Mouse (Mus musculus): ENCODE measurements around the gene B4gat1.
A peak's percentile ranks its signal among the peaks of the same experiment; 100 is the strongest.
"Not testable (repeated sequence)": the region's sequence is repeated elsewhere in the genome, so short reads cannot be mapped to it uniquely, and the experiment has no call there.

Gene B4gat1

DNA sequence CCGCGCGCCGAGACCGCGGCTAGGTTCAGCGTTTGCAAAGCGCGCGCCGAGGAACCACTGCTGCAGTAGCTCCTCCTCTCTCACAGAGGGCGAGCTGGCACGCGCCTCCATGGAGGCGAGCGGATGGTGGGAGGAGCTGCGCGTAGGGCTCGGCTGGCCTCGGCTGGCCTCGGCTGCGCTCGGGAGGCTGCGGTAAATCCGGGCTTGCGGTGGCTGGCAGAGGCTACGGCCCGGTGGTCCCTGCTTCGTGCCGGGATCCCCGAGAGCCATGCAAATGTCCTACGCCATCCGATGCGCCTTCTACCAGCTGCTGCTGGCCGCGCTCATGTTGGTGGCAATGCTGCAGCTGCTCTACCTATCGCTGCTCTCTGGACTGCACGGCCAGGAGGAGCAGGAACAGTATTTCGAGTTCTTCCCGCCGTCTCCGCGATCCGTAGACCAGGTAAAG lies at the start of gene B4gat1, which contains the start of gene AC124502.3:
Gene B4gat1, plus strand, starts transcription at position 118 of the 448 bp plus-strand sequence.
Gene AC124502.3, plus strand, starts transcription at position 183 of the 448 bp plus-strand sequence.
- DNase-seq (ENCODE audit: low spot score in 2 of 2), result peak; percentile 86 to 90

- DNase-seq (ENCODE audit: low spot score in 2 of 2), result peak in 1 of 2 experiments; percentile 73
Measured at GRCm38 (mm10) chr19:4989013-4989412, 49.6 kb upstream of the B4gat1 start.

DNA sequence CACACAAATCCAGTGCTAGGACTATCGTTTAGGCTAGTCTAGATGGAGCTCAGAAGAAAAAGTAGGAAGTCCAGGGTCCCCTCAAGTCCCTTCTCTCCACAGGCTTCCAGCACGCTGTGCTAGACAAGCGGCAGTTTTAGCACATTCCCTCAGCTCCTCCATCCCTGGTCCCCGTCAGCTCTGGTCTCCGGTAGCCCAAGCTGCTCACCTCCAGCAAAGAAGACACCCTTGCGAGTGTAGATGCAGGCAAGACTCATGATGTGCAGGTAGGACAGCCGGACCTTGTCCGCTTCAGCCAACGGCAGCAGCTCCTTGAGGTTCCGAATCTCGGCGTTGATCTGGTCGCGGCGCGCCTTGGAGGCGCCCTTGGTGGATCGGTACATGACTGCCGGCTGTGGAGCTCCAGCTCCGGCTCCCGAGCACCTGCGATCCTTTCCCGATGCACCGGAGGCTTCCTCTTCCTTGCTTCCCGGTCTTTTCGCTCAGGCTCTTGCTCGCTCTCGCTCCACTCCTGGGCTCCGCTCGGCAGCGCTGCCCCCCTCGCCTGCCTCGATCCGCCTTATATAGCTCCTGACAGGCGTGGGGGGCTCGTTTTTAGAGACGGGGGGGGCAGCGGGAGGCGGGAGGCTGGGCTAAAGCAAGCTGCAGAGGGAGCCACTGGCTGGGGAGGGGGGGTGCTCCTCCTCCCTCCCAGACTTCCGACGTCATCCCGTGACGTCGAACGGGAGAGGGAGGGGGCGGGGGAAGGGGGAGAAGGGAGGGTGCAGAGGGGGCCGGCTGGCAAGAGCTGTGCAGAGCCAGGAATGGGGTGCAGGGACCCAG lies 49.0 kb upstream of the B4gat1 start:
- DNase-seq (ENCODE audit: low spot score in 2 of 2), result peak; percentile 74 to 78

GRCm38 (mm10) chr19:4990256-4990625 lies 48.4 kb upstream of the B4gat1 start, which contains the start of gene Npas4:
Gene Npas4, minus strand, starts transcription at chr19:4990316.
- DNase-seq (ENCODE audit: low spot score in 2 of 2), result no peak

DNA sequence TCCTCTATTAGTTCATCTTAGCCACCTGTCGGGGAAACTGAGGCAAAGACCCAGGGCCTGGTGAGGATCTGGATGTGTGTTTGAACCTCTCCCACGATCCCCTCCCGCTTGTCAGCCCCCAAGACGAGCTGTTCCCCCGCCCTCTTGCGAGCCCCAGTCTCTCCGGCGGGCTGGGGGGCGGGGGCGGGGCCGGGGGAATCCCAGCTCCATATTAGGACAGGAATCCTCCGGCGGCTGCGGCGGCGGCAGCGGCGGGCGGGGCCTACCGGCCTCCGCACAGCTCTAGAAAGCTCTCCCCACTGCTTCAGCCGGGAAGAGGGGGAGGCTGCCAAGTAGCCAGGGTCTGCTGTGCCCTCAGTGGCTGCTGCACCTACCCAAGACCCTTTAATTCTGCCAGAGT lies 47.9 kb upstream of the B4gat1 start:
- DNase-seq (ENCODE audit: low spot score in 2 of 2), result peak in 1 of 2 experiments; percentile 60

GRCm38 (mm10) chr19:4992371-4992770 lies 46.3 kb upstream of the B4gat1 start:
- no peak for DNase-seq (ENCODE audit: low spot score in 2 of 2)

GRCm38 (mm10) chr19:4992904-4993303 lies 45.7 kb upstream of the B4gat1 start:
- peak; percentile 73 to 80 for DNase-seq (ENCODE audit: low spot score in 2 of 2)

DNA sequence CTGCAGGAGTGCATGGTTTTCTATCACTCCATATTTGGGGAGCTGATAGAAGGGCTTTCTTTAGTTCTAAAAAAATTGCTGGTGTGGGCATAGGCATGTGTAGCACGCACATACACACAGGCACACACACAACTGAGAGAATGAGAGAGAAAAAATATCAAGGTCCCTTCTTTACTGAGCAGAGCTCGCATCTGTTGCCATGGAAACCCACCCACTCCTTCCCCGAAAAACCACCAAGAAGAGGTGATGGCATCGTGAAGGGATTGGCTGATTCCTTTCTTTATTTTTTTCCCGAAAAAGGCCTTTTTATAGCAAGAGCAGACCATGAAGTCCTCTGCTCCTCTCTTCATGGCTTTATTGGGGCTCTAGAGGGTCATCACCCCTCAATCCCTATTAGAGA lies 44.6 kb upstream of the B4gat1 start:
- DNase-seq (ENCODE audit: low spot score in 2 of 2), result peak; percentile 76 to 86

GRCm38 (mm10) chr19:4999445-5000140 lies 39.0 kb upstream of the B4gat1 start:
- DNase-seq (ENCODE audit: low spot score in 2 of 2), result peak in 1 of 2 experiments; percentile 57

DNA sequence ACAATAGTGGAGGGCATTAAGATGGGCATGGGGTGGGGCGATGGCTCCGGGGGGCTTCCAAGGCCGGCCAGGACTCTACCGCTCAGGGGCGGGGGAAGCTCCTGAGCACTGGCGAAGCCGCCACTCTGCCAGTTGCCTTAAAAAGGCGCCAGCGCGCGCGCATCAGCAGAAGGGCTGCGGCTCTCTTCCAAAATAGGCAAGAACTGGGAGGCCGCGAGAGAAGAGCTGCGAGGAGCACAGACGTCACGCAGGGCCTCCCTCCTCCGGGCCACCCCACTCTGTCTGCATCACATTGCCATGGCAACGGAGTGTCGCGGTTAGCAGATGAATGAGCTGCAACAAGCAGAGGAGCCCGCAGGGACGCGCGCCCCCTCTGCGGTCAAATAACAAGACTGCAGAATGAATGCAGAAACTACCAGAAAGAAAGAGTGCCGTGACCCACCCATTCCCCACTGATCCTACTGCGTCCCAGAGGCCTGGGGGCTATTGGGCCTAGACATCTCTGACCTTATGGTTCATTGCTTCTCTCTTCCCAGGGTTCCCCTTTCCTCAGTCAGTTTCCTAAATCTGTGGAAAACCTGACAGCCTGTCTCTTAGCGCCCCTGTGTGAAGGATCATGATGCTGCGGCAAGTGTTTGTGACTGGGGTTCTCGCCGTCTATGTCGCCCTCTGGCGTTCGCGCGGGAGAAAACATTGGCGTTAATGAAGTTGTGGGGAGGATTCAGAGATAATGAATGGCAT lies 36.8 kb upstream of the B4gat1 start:
- DNase-seq (ENCODE audit: low spot score in 2 of 2), result peak; percentile 92 to 97

GRCm38 (mm10) chr19:5003644-5004043 lies 35.0 kb upstream of the B4gat1 start:
- not testable (repeated sequence) for DNase-seq (ENCODE audit: low spot score in 2 of 2)

- no peak for DNase-seq (ENCODE audit: low spot score in 2 of 2)
Measured at GRCm38 (mm10) chr19:5004925-5005324, 33.7 kb upstream of the B4gat1 start.

GRCm38 (mm10) chr19:5013138-5013537 lies 25.5 kb upstream of the B4gat1 start:
- no peak for DNase-seq (ENCODE audit: low spot score in 2 of 2)

DNA sequence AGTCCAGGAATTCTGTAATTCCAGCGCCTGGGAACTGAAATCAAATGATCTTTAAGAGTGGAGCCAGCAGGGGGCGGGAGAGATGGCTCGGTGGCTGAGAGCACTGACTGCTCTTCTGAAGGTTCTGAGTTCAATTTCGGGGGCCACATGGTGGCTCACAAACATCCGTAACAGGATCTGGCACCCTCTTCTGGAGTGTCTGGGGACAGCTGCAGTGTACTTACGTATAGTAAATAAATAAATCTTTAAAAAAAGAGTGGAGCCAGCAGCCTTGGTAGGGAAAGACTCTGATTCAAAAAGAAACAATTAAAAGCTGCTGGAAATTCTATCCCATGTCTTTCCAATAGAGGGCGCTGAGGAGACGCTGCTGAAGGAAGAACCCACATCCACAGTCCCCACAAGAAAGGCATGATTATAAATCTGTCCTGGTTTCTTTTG lies 23.6 kb upstream of the B4gat1 start:
- no peak for DNase-seq (ENCODE audit: low spot score in 2 of 2)

- DNase-seq (ENCODE audit: low spot score in 2 of 2), result no peak
Measured at GRCm38 (mm10) chr19:5016221-5016742, 22.3 kb upstream of the B4gat1 start.

- DNase-seq (ENCODE audit: low spot score in 2 of 2), result no peak
Measured at GRCm38 (mm10) chr19:5016782-5017181, 21.8 kb upstream of the B4gat1 start.

- DNase-seq (ENCODE audit: low spot score in 2 of 2), result no peak
Measured at GRCm38 (mm10) chr19:5017611-5018010, 21.0 kb upstream of the B4gat1 start.

DNA sequence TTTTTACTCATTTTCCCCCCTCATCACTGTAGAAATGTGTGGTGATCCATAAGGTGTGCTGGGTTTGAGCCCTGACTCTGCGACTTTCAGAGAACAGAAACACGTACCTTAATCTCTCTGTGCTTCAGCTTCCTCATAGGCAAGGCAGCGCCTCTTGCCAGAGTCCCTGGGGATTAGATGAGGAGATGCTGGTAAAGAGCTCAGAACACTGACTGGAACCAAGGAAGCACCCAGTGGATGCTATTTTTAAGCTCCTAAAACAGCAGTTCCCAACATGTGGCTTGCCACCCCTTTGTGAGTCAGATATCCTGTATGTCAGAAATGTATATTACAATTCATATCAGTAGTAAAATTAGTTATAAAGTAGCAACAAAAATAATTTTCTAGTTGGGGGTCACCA lies 20.4 kb upstream of the B4gat1 start:
- no peak for DNase-seq (ENCODE audit: low spot score in 2 of 2)

DNA sequence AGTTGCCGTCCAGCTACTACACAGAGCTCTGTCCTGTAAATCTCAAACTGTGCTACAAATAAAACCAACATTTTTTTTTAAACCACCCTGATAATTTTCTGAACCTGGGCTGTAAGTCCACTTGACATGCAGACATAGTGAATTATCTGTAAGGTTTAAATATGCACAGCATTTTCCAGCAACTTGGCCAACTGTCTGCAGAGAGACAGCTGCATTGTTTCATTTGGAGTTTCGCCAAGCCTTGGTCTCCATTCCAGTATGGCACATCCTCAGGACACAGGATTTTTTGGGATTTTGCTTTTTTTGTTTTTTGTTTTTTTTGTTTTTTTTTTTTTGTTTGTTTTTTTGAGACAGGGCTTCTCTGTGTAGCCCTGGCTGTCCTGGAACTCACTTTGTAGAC lies 17.2 kb upstream of the B4gat1 start:
- DNase-seq (ENCODE audit: low spot score in 2 of 2), result no peak

- peak; percentile 78 to 88 for DNase-seq (ENCODE audit: low spot score in 2 of 2)
Measured at GRCm38 (mm10) chr19:5023621-5024479, 14.8 kb upstream of the B4gat1 start, which contains the start of gene Slc29a2. Gene Slc29a2, plus strand, starts transcription at chr19:5023860.

- no peak for DNase-seq (ENCODE audit: low spot score in 2 of 2)
Measured at GRCm38 (mm10) chr19:5026111-5026510, 12.5 kb upstream of the B4gat1 start.

Data from frontal cortex, postnatal 10 days (tissue).